Mouse (Mus musculus) retina, adult 2 months (tissue): ENCODE measurements at regions not wholly inside any gene's neighbourhood (a gene's known extent, or its start where the extent isn't known, plus 50 kb on each side); places are given as distances from the start of the nearest gene placed in this dataset.

Experiments used
- DNase-seq: peaks from one replicate; pipeline ENCODE4 v3.0.0-alpha.2; 2012; ENCODE audit warnings: low read depth, low spot score

GRCm38 (mm10) chr10:121150668-121151067 is 116.9 kb downstream of the Wif1 start:
- DNase-seq = no peak

DNA sequence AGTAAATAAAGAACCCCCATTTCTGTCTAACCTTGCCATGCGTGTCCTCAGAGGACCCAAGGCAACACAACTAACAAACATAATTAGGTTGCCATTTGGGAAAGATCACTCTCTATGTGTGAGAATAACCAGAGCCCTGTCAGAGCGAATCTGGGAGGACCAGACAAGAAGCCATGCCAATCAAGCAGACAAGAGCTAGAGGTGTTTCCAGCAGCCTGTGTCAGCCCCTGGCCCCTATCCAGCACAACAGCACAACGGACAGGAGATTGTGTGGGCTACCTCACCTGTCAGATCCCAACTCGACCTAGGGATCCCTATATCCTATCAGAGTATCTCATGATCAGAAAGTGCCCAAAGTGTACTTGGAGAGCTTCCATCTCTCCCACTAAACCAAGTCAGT is 119.9 kb downstream of the Wif1 start:
- DNase-seq = no peak

GRCm38 (mm10) chr10:121160499-121160898 is 126.7 kb downstream of the Wif1 start:
- DNase-seq = no peak

DNA sequence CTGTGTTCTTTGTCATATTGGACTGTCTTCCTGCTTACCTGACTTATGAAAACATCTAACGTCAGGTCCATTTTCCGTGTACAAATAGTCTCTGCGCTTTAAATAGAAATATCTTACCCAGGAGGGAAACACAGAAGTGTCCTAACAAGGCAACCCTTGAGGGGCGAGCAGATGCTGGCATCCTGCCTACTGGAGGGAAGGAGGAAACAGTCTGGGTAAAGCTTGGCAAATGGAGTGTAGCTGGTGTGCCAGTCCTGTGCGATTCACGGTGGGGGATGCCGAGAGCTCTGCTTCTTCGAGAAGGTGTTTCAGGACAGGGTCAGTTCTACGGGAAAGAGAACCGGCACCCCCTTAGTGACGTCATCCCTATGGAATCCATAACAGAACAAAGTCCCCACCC is 127.4 kb downstream of the Wif1 start:
- DNase-seq = no peak

GRCm38 (mm10) chr10:121174022-121174421 is 140.3 kb downstream of the Wif1 start:
- DNase-seq = no peak

GRCm38 (mm10) chr10:121189139-121189538 is 155.4 kb downstream of the Wif1 start:
- no peak for DNase-seq

- no peak for DNase-seq
Measured at GRCm38 (mm10) chr10:121199236-121199635, 151.8 kb downstream of the Tbc1d30 start.

DNA sequence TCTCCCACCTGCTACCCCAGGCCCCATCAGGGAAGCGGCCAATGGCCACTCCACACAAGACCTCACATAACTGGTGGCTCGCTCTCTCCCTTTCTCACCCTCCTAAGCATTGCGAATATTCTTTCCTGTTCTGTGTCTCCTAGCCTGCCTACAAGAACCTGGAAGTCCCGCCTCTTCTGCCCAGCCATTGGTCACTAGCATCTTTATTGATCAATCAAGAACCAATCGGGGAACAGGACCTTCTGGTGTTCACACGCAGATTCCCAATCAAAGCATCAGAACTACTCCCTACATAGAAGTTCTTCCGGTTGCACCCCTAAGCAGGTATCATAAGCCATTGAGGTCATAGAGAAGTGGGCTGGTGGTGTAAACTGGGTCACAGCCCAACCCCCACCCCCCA is 148.5 kb downstream of the Tbc1d30 start:
- DNase-seq = no peak

- DNase-seq = no peak
Measured at GRCm38 (mm10) chr10:121205551-121205950, 145.5 kb downstream of the Tbc1d30 start.

GRCm38 (mm10) chr10:121206002-121206742 is 144.9 kb downstream of the Tbc1d30 start:
- peak; percentile 8 for DNase-seq

DNA sequence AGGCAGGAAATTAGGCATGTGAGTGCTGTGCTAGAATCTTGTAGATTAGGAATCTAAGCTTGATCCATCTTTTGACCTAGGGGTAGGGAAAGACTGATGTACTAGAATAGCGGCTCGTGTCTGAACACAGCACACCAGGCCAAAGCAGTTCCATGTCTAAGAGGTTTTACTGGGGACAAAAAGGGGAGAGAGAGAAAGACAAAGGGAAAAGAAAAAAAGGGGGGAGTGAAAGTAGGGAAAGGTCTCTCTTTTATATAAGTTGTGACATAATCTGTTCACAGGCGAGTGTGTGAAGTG is 144.4 kb downstream of the Tbc1d30 start:
- DNase-seq = no peak
